Mouse (Mus musculus): ENCODE results near the gene Coasy. TPM values are rescaled to one million over a fixed set of nuclear protein-coding genes. Genes with fewer than 3 reads are reported as not detected.

The Coasy gene
- polyA plus RNA-seq, 1 experiment from 2014 or later: 44.1 TPM

- H3K27me3 ChIP-seq: no peaks in the 10 kb centered on the region
- H3K27ac ChIP-seq: no peak overlapping the region
- WGBS: 100% methylated on average over 1 of the region's 1 CpGs
- no peaks in the 10 kb centered on the region for H3K4me1 ChIP-seq (replicated peaks)
- H3K4me2 ChIP-seq: no peak overlapping the region
- ATAC-seq (ENCODE audit: low FRiP score): no peak
- H3K9ac ChIP-seq: no peak overlapping the region
- H3K9me3 ChIP-seq: no peaks in the 10 kb centered on the region
- peaks cover 99% of the 10 kb centered on the region for H3K36me3 ChIP-seq
- H3K4me3 ChIP-seq: no peak overlapping the region
These were observed 28.4 kb upstream of the Coasy start for GRCm38 (mm10) chr11:101053974-101054373.

GRCm38 (mm10) chr11:101055418-101055817 lies 26.9 kb upstream of the Coasy start:
- Histone ChIP-seq H3K27me3 (no peaks in the 10 kb centered on the region), H3K4me3 (no peak overlapping the region), H3K9me3 (no peaks in the 10 kb centered on the region), H3K27ac (no peak overlapping the region), H3K4me1 (replicated peaks) (no peaks in the 10 kb centered on the region; the same call in 1 of the 2 replicates), H3K36me3 (peaks cover 99% of the 10 kb centered on the region), H3K9ac (0 out of 2 replicates have a peak overlapping the region, but pooled peaks have one; percentile 13), H3K4me2 (no peak overlapping the region)
- ATAC-seq (ENCODE audit: low FRiP score): no peak
- WGBS: 83% methylated on average over 14 of the region's 14 CpGs

GRCm38 (mm10) chr11:101056885-101057284 lies 25.5 kb upstream of the Coasy start:
- Histone ChIP-seq H3K27me3 (no peaks in the 10 kb centered on the region), H3K27ac (no peak overlapping the region)
- 55% methylated on average over 8 of the region's 8 CpGs for WGBS

GRCm38 (mm10) chr11:101057860-101058259 lies 24.5 kb upstream of the Coasy start:
- Histone ChIP-seq H3K9ac (no peak overlapping the region), H3K36me3 (peaks cover 99% of the 10 kb centered on the region), H3K4me3 (no peak overlapping the region), H3K27ac (no peak overlapping the region), H3K27me3 (no peaks in the 10 kb centered on the region), H3K9me3 (no peaks in the 10 kb centered on the region), H3K4me1 (replicated peaks) (no peaks in the 10 kb centered on the region; the same call in 1 of the 2 replicates), H3K4me2 (no peak overlapping the region)
- ATAC-seq (ENCODE audit: low FRiP score): no peak
- 30% methylated on average over 5 of the region's 5 CpGs for WGBS

More at GRCm38 (mm10) chr11:101056885-101057284, 25.5 kb upstream of the Coasy start:
- no peaks in the 10 kb centered on the region; the same call in 1 of the 2 replicates for H3K4me1 ChIP-seq (replicated peaks)
- ATAC-seq (ENCODE audit: low FRiP score): no peak
- no peaks in the 10 kb centered on the region for H3K9me3 ChIP-seq
- H3K4me3 ChIP-seq: no peak overlapping the region
- peaks cover 99% of the 10 kb centered on the region for H3K36me3 ChIP-seq
- H3K9ac ChIP-seq: no peak overlapping the region
- no peak overlapping the region for H3K4me2 ChIP-seq

GRCm38 (mm10) chr11:101058726-101059125 lies 23.6 kb upstream of the Coasy start:
- no peak for ATAC-seq (ENCODE audit: low FRiP score)
- Histone ChIP-seq H3K4me2 (no peak overlapping the region), H3K9me3 (no peaks in the 10 kb centered on the region), H3K27ac (no peak overlapping the region), H3K9ac (no peak overlapping the region), H3K36me3 (peaks cover 99% of the 10 kb centered on the region), H3K4me1 (replicated peaks) (peaks cover 7% of the 10 kb centered on the region; the same call in 1 of the 2 replicates), H3K4me3 (no peak overlapping the region), H3K27me3 (no peaks in the 10 kb centered on the region)
- 86% methylated on average over 5 of the region's 5 CpGs for WGBS

- Histone ChIP-seq H3K9ac (no peak overlapping the region; the same call in 1 of the 2 replicates), H3K27ac (peak overlapping the region; percentile 72; the same call in 1 of the 2 replicates), H3K36me3 (peaks cover 99% of the 10 kb centered on the region), H3K27me3 (no peaks in the 10 kb centered on the region), H3K4me2 (no peak overlapping the region), H3K9me3 (no peaks in the 10 kb centered on the region), H3K4me3 (no peak overlapping the region), H3K4me1 (replicated peaks) (peaks cover 8% of the 10 kb centered on the region; the same call in 1 of the 2 replicates)
- WGBS: 67% methylated on average over 10 of the region's 10 CpGs
- no peak for ATAC-seq (ENCODE audit: low FRiP score)
These were observed 22.9 kb upstream of the Coasy start for GRCm38 (mm10) chr11:101059473-101059872.

- Histone ChIP-seq H3K4me1 (replicated peaks) (peaks cover 8% of the 10 kb centered on the region; the same call in 1 of the 2 replicates), H3K4me2 (no peak overlapping the region), H3K27me3 (no peaks in the 10 kb centered on the region), H3K4me3 (no peak overlapping the region), H3K36me3 (peaks cover 94% of the 10 kb centered on the region), H3K27ac (peak overlapping the region; percentile 72), H3K9ac (no peak overlapping the region), H3K9me3 (no peaks in the 10 kb centered on the region)
- ATAC-seq (ENCODE audit: low FRiP score): no peak
- WGBS: 73% methylated on average over 8 of the region's 8 CpGs
These were observed 22.2 kb upstream of the Coasy start for GRCm38 (mm10) chr11:101060126-101060525.

- Histone ChIP-seq H3K9ac (no peak overlapping the region), H3K4me3 (no peak overlapping the region), H3K4me1 (replicated peaks) (peaks cover 8% of the 10 kb centered on the region; the same call in 1 of the 2 replicates), H3K36me3 (peaks cover 84% of the 10 kb centered on the region), H3K27me3 (no peaks in the 10 kb centered on the region), H3K9me3 (no peaks in the 10 kb centered on the region), H3K4me2 (no peak overlapping the region), H3K27ac (no peak overlapping the region; the same call in 1 of the 2 replicates)
- WGBS: 94% methylated on average over 5 of the region's 5 CpGs
- ATAC-seq (ENCODE audit: low FRiP score): no peak
These were observed 21.3 kb upstream of the Coasy start for GRCm38 (mm10) chr11:101061049-101061448.

GRCm38 (mm10) chr11:101062165-101062884 lies 20.0 kb upstream of the Coasy start:
- Histone ChIP-seq H3K9me3 (no peaks in the 10 kb centered on the region), H3K36me3 (peaks cover 72% of the 10 kb centered on the region), H3K4me1 (replicated peaks) (peaks cover 19% of the 10 kb centered on the region), H3K27ac (0 out of 2 replicates have a peak overlapping the region, but pooled peaks have one; percentile 18), H3K4me3 (no peak overlapping the region), H3K9ac (no peak overlapping the region), H3K27me3 (no peaks in the 10 kb centered on the region), H3K4me2 (no peak overlapping the region)
- 79% methylated on average over 12 of the region's 12 CpGs for WGBS
- ATAC-seq (ENCODE audit: low FRiP score): no peak

GRCm38 (mm10) chr11:101062971-101063675 lies 19.2 kb upstream of the Coasy start:
- no peak for ATAC-seq (ENCODE audit: low FRiP score)
- peaks cover 64% of the 10 kb centered on the region for H3K36me3 ChIP-seq

GRCm38 (mm10) chr11:101063676-101064327 lies 18.6 kb upstream of the Coasy start:
- Histone ChIP-seq H3K4me1 (replicated peaks) (peaks cover 20% of the 10 kb centered on the region), H3K27ac (peak overlapping the region; percentile 70), H3K27me3 (0 out of 2 replicates have a peak, but pooled peaks cover 6% of the 10 kb centered on the region), H3K4me3 (no peak overlapping the region), H3K4me2 (no peak overlapping the region), H3K9ac (0 out of 2 replicates have a peak overlapping the region, but pooled peaks have one; percentile 3), H3K9me3 (no peaks in the 10 kb centered on the region), H3K36me3 (peaks cover 57% of the 10 kb centered on the region)
- ATAC-seq (ENCODE audit: low FRiP score): no peak
- 58% methylated on average over 12 of the region's 12 CpGs for WGBS

More at GRCm38 (mm10) chr11:101062971-101063675, 19.2 kb upstream of the Coasy start:
- H3K4me2 ChIP-seq: no peak overlapping the region
- H3K27ac ChIP-seq: peak overlapping the region; percentile 70; the same call in 1 of the 2 replicates
- H3K9me3 ChIP-seq: no peaks in the 10 kb centered on the region
- WGBS: 74% methylated on average over 14 of the region's 14 CpGs
- no peak overlapping the region for H3K9ac ChIP-seq
- H3K4me1 ChIP-seq (replicated peaks): peaks cover 20% of the 10 kb centered on the region
- 0 out of 2 replicates have a peak, but pooled peaks cover 4% of the 10 kb centered on the region for H3K27me3 ChIP-seq
- no peak overlapping the region for H3K4me3 ChIP-seq

- Histone ChIP-seq H3K36me3 (peaks cover 50% of the 10 kb centered on the region), H3K27me3 (0 out of 2 replicates have a peak, but pooled peaks cover 6% of the 10 kb centered on the region), H3K4me3 (no peak overlapping the region), H3K4me2 (no peak overlapping the region), H3K9ac (no peak overlapping the region), H3K9me3 (no peaks in the 10 kb centered on the region), H3K27ac (0 out of 2 replicates have a peak overlapping the region, but pooled peaks have one; percentile 40), H3K4me1 (replicated peaks) (peaks cover 25% of the 10 kb centered on the region)
- ATAC-seq (ENCODE audit: low FRiP score): no peak
- WGBS: 86% methylated on average over 4 of the region's 4 CpGs
These were observed 17.9 kb upstream of the Coasy start for GRCm38 (mm10) chr11:101064462-101064861.
